Comparison of ENCODE assay signal across 13 mouse cellular contexts in genomic region chr7:70821861-70822260, GRCm38 (mm10).
DNase-seq lines count a peak whose midpoint lies in the region; ATAC-seq and TF ChIP-seq lines count a peak whose summit lies in the region.
"Had no signal": no experiment of that assay in that cellular context is flagged by ENCODE, and none has a peak within 500 bp of the region (broad histone marks: within the 10 kb centered on the region; RNA-seq: fewer than 3 reads in every experiment).

No protein-coding gene starts in this region.

- no peak overlapping the region for H3K4me2 ChIP-seq in hindbrain, embryonic 15.5 days
- no peak overlapping the region for H3K4me2 ChIP-seq in hindbrain, embryonic 14.5 days (replicated peaks)
- peak overlapping the region; percentile 50; the same call in 1 of the 2 replicates for H3K4me2 ChIP-seq in neural tube, embryonic 13.5 days
- no peak overlapping the region for H3K4me2 ChIP-seq in neural tube, embryonic 15.5 days
- peak overlapping the region; percentile 44; the same call in 1 of the 2 replicates for H3K4me2 ChIP-seq in neural tube, embryonic 14.5 days (ENCODE audit: low read depth, low read length)
- H3K4me2 ChIP-seq: heart, embryonic 11.5 days had no signal

- 0 out of 2 replicates have a peak overlapping the region, but pooled peaks have one; percentile 24 for H3K27ac ChIP-seq in hindbrain, embryonic 15.5 days (replicated peaks)
- no peak overlapping the region for H3K27ac ChIP-seq in hindbrain, embryonic 14.5 days
- peak overlapping the region; percentile 56; the same call in 1 of the 2 replicates for H3K27ac ChIP-seq in layer of hippocampus, adult 2 months
- 0 out of 2 replicates have a peak overlapping the region, but pooled peaks have one; percentile 42 for H3K27ac ChIP-seq in neural tube, embryonic 13.5 days (replicated peaks)
- no peak overlapping the region for H3K27ac ChIP-seq in neural tube, embryonic 15.5 days (replicated peaks)
- H3K27ac ChIP-seq in neural tube, embryonic 14.5 days (ENCODE audit: low read depth, low read length): no peak overlapping the region
- H3K27ac ChIP-seq: intestine, embryonic 15.5 days; liver, embryonic 14.5 days had no signal

- ATAC-seq in hindbrain, embryonic 15.5 days (ENCODE audit: low FRiP score, low read depth): no peak; the same call in 1 of the 2 replicates
- ATAC-seq in hindbrain, embryonic 14.5 days (ENCODE audit: low FRiP score): no peak
- peak; percentile 59; the same call in 1 of the 2 replicates for ATAC-seq in neural tube, embryonic 13.5 days (ENCODE audit: low read depth)
- no peak for ATAC-seq in neural tube, embryonic 15.5 days (ENCODE audit: low FRiP score)
- ATAC-seq in neural tube, embryonic 14.5 days (ENCODE audit: low read depth): no peak; the same call in 1 of the 2 replicates
- no peak for ATAC-seq in erythroid progenitor cell, adult 5-6 weeks (replicated peaks; ENCODE audit: low FRiP score, poor library complexity, severe bottlenecking)
- ATAC-seq: intestine, embryonic 15.5 days had no signal

- DNase-seq in hindbrain, embryonic 14.5 days (ENCODE audit: low spot score): no peak
- no peak for DNase-seq in layer of hippocampus, adult 2 months (ENCODE audit: low spot score in 2 of 2)
- no peak for DNase-seq in layer of hippocampus, postnatal 36 days
- DNase-seq: thymus, postnatal 14 days had no signal

- H3K4me3 ChIP-seq in hindbrain, embryonic 15.5 days: no peak overlapping the region
- no peak overlapping the region for H3K4me3 ChIP-seq in hindbrain, embryonic 14.5 days (replicated peaks; ENCODE audit: low read length)
- H3K4me3 ChIP-seq in layer of hippocampus, adult 2 months: no peak overlapping the region
- H3K4me3 ChIP-seq in neural tube, embryonic 13.5 days: no peak overlapping the region
- no peak overlapping the region for H3K4me3 ChIP-seq in neural tube, embryonic 15.5 days (replicated peaks)
- no peak overlapping the region for H3K4me3 ChIP-seq in neural tube, embryonic 14.5 days (ENCODE audit: low read depth, low read length)
- H3K4me3 ChIP-seq: intestine, embryonic 15.5 days; myocyte had no signal

- WGBS in hindbrain, embryonic 15.5 days: 71% methylated on average over 4 of the region's 4 CpGs
- 64% methylated on average over 4 of the region's 4 CpGs for whole genome bisulfite sequencing in hindbrain, embryonic 14.5 days
- 43% methylated on average over 4 of the region's 4 CpGs for WGBS in neural tube, embryonic 13.5 days
- 49% methylated on average over 4 of the region's 4 CpGs for WGBS in neural tube, embryonic 15.5 days
- 38% methylated on average over 4 of the region's 4 CpGs for WGBS in neural tube, embryonic 14.5 days

- no peak overlapping the region for H3K9ac ChIP-seq in hindbrain, embryonic 15.5 days
- H3K9ac ChIP-seq in hindbrain, embryonic 14.5 days: no peak overlapping the region
- H3K9ac ChIP-seq in neural tube, embryonic 13.5 days: no peak overlapping the region
- no peak overlapping the region for H3K9ac ChIP-seq in neural tube, embryonic 15.5 days (replicated peaks)
- no peak overlapping the region for H3K9ac ChIP-seq in neural tube, embryonic 14.5 days (replicated peaks; ENCODE audit: low read depth, low read length)
- H3K9ac ChIP-seq: intestine, embryonic 15.5 days; liver, embryonic 14.5 days had no signal

- H3K4me1 ChIP-seq in hindbrain, embryonic 15.5 days (replicated peaks): peaks cover 6% of the 10 kb centered on the region; the same call in 1 of the 2 replicates
- H3K4me1 ChIP-seq in hindbrain, embryonic 14.5 days (replicated peaks; ENCODE audit: control insufficient read depth, insufficient read depth, low read length): no peaks in the 10 kb centered on the region; the same call in 1 of the 2 replicates
- H3K4me1 ChIP-seq in neural tube, embryonic 13.5 days (replicated peaks): peaks cover 21% of the 10 kb centered on the region
- H3K4me1 ChIP-seq in neural tube, embryonic 15.5 days: peaks cover 21% of the 10 kb centered on the region
- 0 out of 2 replicates have a peak, but pooled peaks cover 3% of the 10 kb centered on the region for H3K4me1 ChIP-seq in neural tube, embryonic 14.5 days (ENCODE audit: control insufficient read depth, insufficient read depth, low read length)
- H3K4me1 ChIP-seq: intestine, embryonic 15.5 days had no signal

- no peaks in the 10 kb centered on the region for H3K9me3 ChIP-seq in hindbrain, embryonic 15.5 days
- H3K9me3 ChIP-seq in hindbrain, embryonic 14.5 days (ENCODE audit: control insufficient read depth, low read length): no peaks in the 10 kb centered on the region
- H3K9me3 ChIP-seq in neural tube, embryonic 13.5 days: no peaks in the 10 kb centered on the region
- no peaks in the 10 kb centered on the region for H3K9me3 ChIP-seq in neural tube, embryonic 15.5 days (replicated peaks)
- no peaks in the 10 kb centered on the region for H3K9me3 ChIP-seq in neural tube, embryonic 14.5 days (ENCODE audit: control insufficient read depth, low read length)
- H3K9me3 ChIP-seq: intestine, embryonic 15.5 days had no signal

- TF ChIP-seq CTCF in layer of hippocampus, adult 2 months (conservative IDR thresholded peaks at IDR 0.05): no peak

- H3K36me3 ChIP-seq in hindbrain, embryonic 15.5 days: no peaks in the 10 kb centered on the region
- H3K36me3 ChIP-seq in hindbrain, embryonic 14.5 days (replicated peaks; ENCODE audit: control insufficient read depth, insufficient read depth): no peaks in the 10 kb centered on the region
- H3K36me3 ChIP-seq in neural tube, embryonic 13.5 days: no peaks in the 10 kb centered on the region
- H3K36me3 ChIP-seq in neural tube, embryonic 15.5 days: no peaks in the 10 kb centered on the region
- H3K36me3 ChIP-seq in neural tube, embryonic 14.5 days (ENCODE audit: control insufficient read depth, insufficient read depth, low read length): no peaks in the 10 kb centered on the region
- H3K36me3 ChIP-seq: intestine, embryonic 15.5 days had no signal

- no peaks in the 10 kb centered on the region for H3K27me3 ChIP-seq in hindbrain, embryonic 15.5 days
- H3K27me3 ChIP-seq in hindbrain, embryonic 14.5 days (ENCODE audit: control insufficient read depth, insufficient read depth, low read length): no peaks in the 10 kb centered on the region; the same call in 1 of the 2 replicates
- H3K27me3 ChIP-seq in neural tube, embryonic 13.5 days: no peaks in the 10 kb centered on the region; the same call in 1 of the 2 replicates
- H3K27me3 ChIP-seq in neural tube, embryonic 15.5 days (replicated peaks): no peaks in the 10 kb centered on the region
- H3K27me3 ChIP-seq in neural tube, embryonic 14.5 days (ENCODE audit: control insufficient read depth, insufficient read depth, low read length): no peaks in the 10 kb centered on the region
- H3K27me3 ChIP-seq: intestine, embryonic 15.5 days had no signal

Comparison
In these comparisons a context has a peak if more than half of its experiments do, and no peak if none do; other contexts are left out.
1. H3K27ac ChIP-seq: peak in hindbrain, embryonic 15.5 days (single experiment), layer of hippocampus, adult 2 months (single experiment) and neural tube, embryonic 13.5 days (single experiment); none in hindbrain, embryonic 14.5 days (single experiment), neural tube, embryonic 15.5 days (single experiment) and neural tube, embryonic 14.5 days (single experiment).
2. H3K4me2 ChIP-seq: peak in neural tube, embryonic 13.5 days (single experiment) and neural tube, embryonic 14.5 days (single experiment); none in hindbrain, embryonic 15.5 days (single experiment), hindbrain, embryonic 14.5 days (single experiment) and neural tube, embryonic 15.5 days (single experiment).